In genomic region chr15:7047931-7048330, GRCm38 (mm10) we compare ENCODE assay signal across 18 mouse cellular contexts. TPM values are rescaled to one million over a fixed set of nuclear protein-coding genes. Genes with fewer than 3 reads are reported as not detected.
A peak's percentile ranks its signal among the peaks of the same experiment; 100 is the strongest.
DNase-seq lines count a peak whose midpoint lies in the region; TF ChIP-seq lines count a peak whose summit lies in the region.
"Had no signal": no experiment of that assay in that cellular context is flagged by ENCODE, and none has a peak within 500 bp of the region (broad histone marks: within the 10 kb centered on the region; RNA-seq: fewer than 3 reads in every experiment).

No protein-coding gene starts in this region.

- intact Hi-C loops in gastrocnemius, postnatal 14 days (cut with DNase I; ENCODE audit: low total_unique reads), result no loop called here
- intact Hi-C loops in left cerebral cortex, postnatal 36 days (cut with DNase I), result no loop called here
- intact Hi-C loops in left cerebral cortex, postnatal 14 days (cut with DNase I), result no loop called here

- H3K27me3 ChIP-seq in myocyte (ENCODE audit: control insufficient read depth, insufficient read depth, insufficient read length), result no peaks in the 10 kb centered on the region
- H3K27me3 ChIP-seq: embryonic facial prominence, embryonic 13.5 days; heart, embryonic 12.5 days; limb, embryonic 12.5 days; Patski had no signal

- no peak overlapping the region for H3K4me3 ChIP-seq in myocyte
- H3K4me3 ChIP-seq: embryonic facial prominence, embryonic 13.5 days; heart, embryonic 12.5 days; limb, embryonic 12.5 days had no signal

- H3ac ChIP-seq in myocyte (ENCODE audit: control insufficient read depth, insufficient read length), result no peak overlapping the region

- TF ChIP-seq POLR2A in myocyte (IDR thresholded peaks at IDR 0.05; ENCODE audit: insufficient read length, low read depth), result no peak

- peak overlapping the region; percentile 24 for H3K4me2 ChIP-seq in myocyte (ENCODE audit: low read depth)
- H3K4me2 ChIP-seq: embryonic facial prominence, embryonic 13.5 days; limb, embryonic 12.5 days had no signal

- H3K79me2 ChIP-seq in myocyte (ENCODE audit: control insufficient read depth, insufficient read depth), result no peaks in the 10 kb centered on the region

- no peaks in the 10 kb centered on the region for H3K36me3 ChIP-seq in myocyte (ENCODE audit: control insufficient read depth, insufficient read depth)
- H3K36me3 ChIP-seq: embryonic facial prominence, embryonic 13.5 days; heart, embryonic 12.5 days; limb, embryonic 12.5 days had no signal

- peak; percentile 9 for DNase-seq in gastrocnemius, adult 18-20 months (ENCODE audit: low spot score)
- no peak for DNase-seq in gastrocnemius, postnatal 14 days
- peak; percentile 16 to 21 for DNase-seq in left cerebral cortex, postnatal 36 days (ENCODE audit: low spot score in 2 of 2)
- DNase-seq in left cerebral cortex, postnatal 14 days (ENCODE audit: low spot score in 2 of 2), result no peak
- DNase-seq in layer of hippocampus, adult 9-10 months (ENCODE audit: low spot score), result peak; percentile 7
- no peak for DNase-seq in ovary, adult 18-20 months (ENCODE audit: low spot score)
- DNase-seq: cerebellum, adult 9-11 months; forebrain, postnatal 0 days; gastrocnemius, postnatal 36 days; kidney, adult 11 months; kidney, postnatal 10 days; midbrain, embryonic 14.5 days; thymus, postnatal 4 days had no signal

TF ChIP-seq in myocyte, 11 proteins besides CTCF, POLR2A, EP300 and RAD21:
- TF ChIP-seq MYOD1 (IDR thresholded peaks at IDR 0.05; ENCODE audit: control insufficient read depth in 1 of 3, insufficient read length in 2 of 3, low read depth in 2 of 3) (peak in 2 of 3 experiments; percentile 51 to 59), SRF (IDR thresholded peaks at IDR 0.05; ENCODE audit: control insufficient read depth, insufficient read length, low read depth) (no peak)

RNA-seq across cellular contexts. Expression of gene Lifr, which starts 42.5 kb away (rescaled TPM):
- 10 to 100 TPM; 47.9 to 50.9 TPM for total RNA-seq in gastrocnemius, adult 18-20 months (2021)
- 10 to 100 TPM; 40.2 to 52.2 TPM for total RNA-seq in gastrocnemius, postnatal 14 days (2021)
- 10 to 100 TPM; 47.1 to 49.9 TPM for total RNA-seq in left cerebral cortex, postnatal 36 days (2021)
- total RNA-seq in left cerebral cortex, postnatal 14 days (2021), result 10 to 100 TPM; 37.7 to 41.2 TPM
- 14.8 TPM for polyA plus RNA-seq in myocyte (2012; fragmentation: generic; extraction: Trizol)

Comparison
In these comparisons a context has a peak if more than half of its experiments do, and no peak if none do; other contexts are left out.
1. DNase-seq: peak in gastrocnemius, adult 18-20 months (single experiment), left cerebral cortex, postnatal 36 days (2 of 2) and layer of hippocampus, adult 9-10 months (single experiment); none in gastrocnemius, postnatal 14 days (single experiment), left cerebral cortex, postnatal 14 days (0 of 2) and ovary, adult 18-20 months (single experiment).